Mouse (Mus musculus): ENCODE results near the gene Cypt2. TPM values are rescaled to one million over a fixed set of nuclear protein-coding genes. Genes with fewer than 3 reads are reported as not detected.
"Not testable (repeated sequence)": the region's sequence is repeated elsewhere in the genome, so short reads cannot be mapped to it uniquely, and the experiment has no call there.

Cypt2 gene
- polyA plus RNA-seq (2012; rRNA removed), result not detected in 2 replicates

DNA sequence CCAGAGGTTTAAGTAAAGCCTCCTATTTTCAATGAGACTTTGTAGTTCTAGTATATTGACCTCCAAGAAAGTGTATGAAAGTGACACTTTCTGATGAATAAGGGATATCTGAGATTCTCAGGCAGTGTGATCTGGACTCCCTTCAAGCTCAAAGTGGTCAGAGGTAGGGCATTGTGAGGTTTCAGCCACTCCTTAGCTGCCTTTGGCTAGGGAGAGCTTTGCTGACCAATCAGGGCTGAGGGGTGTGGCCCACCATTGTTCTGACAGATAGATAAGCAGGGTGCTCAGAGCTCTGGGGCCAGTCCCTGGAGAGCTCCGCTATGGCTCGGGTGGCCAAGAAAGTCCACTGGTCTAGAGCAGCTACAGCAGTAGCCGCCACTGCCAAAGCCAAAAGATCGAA, at the start of gene Cypt2:
Gene Cypt2 (plus strand): TSS at position 301 of the 400 bp plus-strand sequence.
- WGBS, result 89% methylated on average over 4 of the region's 4 CpGs

DNA sequence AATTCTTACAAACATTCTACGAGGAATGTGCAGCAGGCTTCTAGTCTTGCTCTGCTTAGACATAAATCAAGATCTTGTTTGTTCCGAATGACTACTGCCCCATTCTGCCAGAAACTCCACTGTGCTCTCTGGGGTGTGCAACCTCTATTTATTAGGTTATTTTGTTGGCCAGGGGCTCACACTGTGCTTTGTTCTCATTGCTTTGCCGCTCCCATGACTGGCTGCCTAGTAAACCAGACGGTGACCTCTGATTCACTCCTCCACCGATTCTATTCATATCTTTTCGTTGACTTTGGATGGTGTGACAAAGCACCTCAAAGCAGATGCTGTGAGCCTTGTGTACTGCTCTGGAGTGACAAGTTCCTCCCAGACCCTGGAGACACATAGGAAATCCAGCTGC, 46.7 kb downstream of the Cypt2 start:
- Histone ChIP-seq H3K4me1 (ENCODE audit: control insufficient read depth, insufficient read depth, insufficient read length) (no peaks in the 10 kb centered on the region), H3K4me3 (ENCODE audit: extremely low read depth, insufficient read depth, insufficient read length) (no peak overlapping the region), H3K27ac (ENCODE audit: insufficient read depth, low read length) (no peak overlapping the region), H3K27me3 (ENCODE audit: control insufficient read depth, insufficient read depth, low read length) (no peaks in the 10 kb centered on the region), H3K36me3 (ENCODE audit: control insufficient read depth, insufficient read depth, low read length) (no peaks in the 10 kb centered on the region)
- WGBS, result 88% methylated on average over 6 of the region's 6 CpGs
- TF ChIP-seq POLR2A (IDR thresholded peaks at IDR 0.05; ENCODE audit: low read depth, low read length), result no peak
- no peak for TF ChIP-seq CTCF (IDR thresholded peaks at IDR 0.05; ENCODE audit: extremely low read depth, insufficient read depth, insufficient read length, insufficient replicate concordance)
- DNase-seq (ENCODE audit: low read depth in 1 of 2, low spot score in 2 of 2), result no peak

More for the DNA sequence above, at the start of gene Cypt2:
- not testable (repeated sequence) for H3K27ac ChIP-seq (ENCODE audit: insufficient read depth, low read length); DNase-seq (ENCODE audit: low read depth in 1 of 2, low spot score in 2 of 2); H3K4me1 ChIP-seq (ENCODE audit: control insufficient read depth, insufficient read depth, insufficient read length); H3K36me3 ChIP-seq (ENCODE audit: control insufficient read depth, insufficient read depth, low read length); H3K4me3 ChIP-seq (ENCODE audit: extremely low read depth, insufficient read depth, insufficient read length); H3K27me3 ChIP-seq (ENCODE audit: control insufficient read depth, insufficient read depth, low read length)

All from spleen, adult 2 months (tissue).